Mouse (Mus musculus) midbrain, postnatal 0 days (tissue): Measurements from ENCODE around the gene Gdpd3. TPM values are rescaled to one million over a fixed set of nuclear protein-coding genes. Genes with fewer than 3 reads are reported as not detected.
"Not testable (repeated sequence)": the region's sequence is repeated elsewhere in the genome, so short reads cannot be mapped to it uniquely, and the experiment has no call there.

Source experiments
- ATAC-seq: fragments of 200-750 bp; cut with Nextera tagmentation; 2 replicates; pipeline ENCODE4 v1.8.0; 2017; ENCODE audit warnings: moderate number of reproducible peaks, mild to moderate bottlenecking, moderate TSS enrichment, moderate library complexity; ENCODE audit not compliant: low FRiP score
- DNase-seq: peaks from one replicate; pipeline ENCODE4 v3.0.0-alpha.2; 2015; ENCODE audit warnings: low spot score
- H3K27ac ChIP-seq: fragments of 300-500 bp; sonication (generic); 2 replicates; pipeline ENCODE4 v1.5.1; 2014; ENCODE audit warnings: low read depth, mild to moderate bottlenecking, low read length, mixed read lengths
- H3K27me3 ChIP-seq: fragments of 300-500 bp; sonication (generic); 2 replicates; pipeline ENCODE4 v1.6.1; 2014; ENCODE audit warnings: low read length, control low read depth, mixed read lengths; ENCODE audit not compliant: insufficient read depth
- H3K36me3 ChIP-seq: fragments of 300-500 bp; sonication (generic); 2 replicates; pipeline ENCODE4 v1.6.1; 2014; ENCODE audit warnings: low read length, control low read depth, mixed read lengths; ENCODE audit not compliant: insufficient read depth
- H3K4me1 ChIP-seq: fragments of 300-500 bp; sonication (generic); 2 replicates; pipeline ENCODE4 v1.6.1; 2014; ENCODE audit warnings: mild to moderate bottlenecking, control low read depth, antibody characterized with exemption, low read length, mixed read lengths; ENCODE audit not compliant: insufficient read depth
- H3K4me2 ChIP-seq: fragments of 300-500 bp; sonication (generic); 2 replicates; pipeline ENCODE4 v1.6.1; 2014; ENCODE audit warnings: low read depth, mild to moderate bottlenecking, low read length, mixed read lengths; ENCODE audit not compliant: poor library complexity, severe bottlenecking
- H3K4me3 ChIP-seq: fragments of 300-500 bp; sonication (generic); 2 replicates; pipeline ENCODE4 v1.5.1; 2014; ENCODE audit warnings: low read depth, mild to moderate bottlenecking, low read length, moderate library complexity
- H3K9ac ChIP-seq: fragments of 300-500 bp; sonication (generic); replicated peaks from 2 replicates; pipeline ENCODE4 v1.6.1; 2014; ENCODE audit warnings: mild to moderate bottlenecking, low read length, moderate library complexity, mixed read lengths; ENCODE audit not compliant: poor library complexity, severe bottlenecking
- H3K9me3 ChIP-seq: fragments of 300-500 bp; sonication (generic); 2 replicates; pipeline ENCODE4 v1.6.1; 2016; ENCODE audit warnings: low read length, control low read depth
- CTCF ChIP-seq: IDR thresholded peaks from 2 replicates; pipeline ENCODE4 v1.5.1; 2016; ENCODE audit warnings: antibody characterized with exemption, mild to moderate bottlenecking
- WGBS: fragments of 180-500 bp; shearing (Covaris S2); extraction: QIAGEN DNeasy Blood & Tissue Kit; methylation state at CpG from one replicate; pipeline ENCODE4 v1.1.7; 2014; 5-methylcytosine and 5-hydroxymethylcytosine counted together
- polyA plus RNA-seq: library from polyadenylated mRNA; unstranded; fragments of >200 nt; fragmentation: Nextera tagmentation; extraction: Ambion mirVana; gene quantifications from 2 replicates; pipeline ENCODE4 v1.2.1, GENCODE M21; 2015
- total RNA-seq: library from RNA; depleted of rRNA; stranded (reverse); fragments of >200 nt; gene quantifications from 2 replicates; pipeline ENCODE4 v1.2.3, GENCODE M21; 2014

The Gdpd3 gene
- total and polyA plus RNA-seq, 2 experiments from 2014 or later: 1.3 TPM; not detected in 1

- H3K4me2 ChIP-seq: no peak overlapping the region
- ATAC-seq: no peak
- no peak overlapping the region for H3K27ac ChIP-seq
Observed at GRCm38 (mm10) chr7:126775185-126775977, 9.2 kb downstream of the Gdpd3 start.

GRCm38 (mm10) chr7:126775978-126776234 lies 9.8 kb downstream of the Gdpd3 start:
- peak overlapping the region; percentile 10; the same call in 1 of the 2 replicates for H3K9ac ChIP-seq
- H3K9me3 ChIP-seq: no peaks in the 10 kb centered on the region
- ATAC-seq: no peak
- H3K4me2 ChIP-seq: peak overlapping the region; percentile 98
- H3K27me3 ChIP-seq: no peaks in the 10 kb centered on the region
- H3K4me1 ChIP-seq: peaks cover 8% of the 10 kb centered on the region
- peaks cover 4% of the 10 kb centered on the region; the same call in 1 of the 2 replicates for H3K36me3 ChIP-seq
- peak overlapping the region; percentile 81; the same call in 1 of the 2 replicates for H3K4me3 ChIP-seq
- no peak for DNase-seq
- WGBS: 65% methylated on average over 3 of the region's 3 CpGs
- no peak for TF ChIP-seq CTCF
- H3K27ac ChIP-seq: peak overlapping the region; percentile 72; the same call in 1 of the 2 replicates

More at GRCm38 (mm10) chr7:126775185-126775977, 9.2 kb downstream of the Gdpd3 start:
- Histone ChIP-seq H3K4me1 (peaks cover 7% of the 10 kb centered on the region), H3K4me3 (no peak overlapping the region), H3K9me3 (no peaks in the 10 kb centered on the region), H3K36me3 (peaks cover 7% of the 10 kb centered on the region; the same call in 1 of the 2 replicates), H3K27me3 (no peaks in the 10 kb centered on the region), H3K9ac (0 out of 2 replicates have a peak overlapping the region, but pooled peaks have one; percentile 10)
- DNase-seq: no peak
- WGBS: 85% methylated on average over 10 of the region's 10 CpGs
- peak; percentile 49 for TF ChIP-seq CTCF

GRCm38 (mm10) chr7:126776598-126777057 lies 10.5 kb downstream of the Gdpd3 start, which contains the start of gene Ypel3:
Gene Ypel3 (plus strand): TSS chr7:126776955.
- Histone ChIP-seq H3K4me3 (peak within 1 kb of the TSS; percentile 81), H3K36me3 (0 out of 2 replicates have a peak, but pooled peaks cover 2% of the 10 kb centered on the region), H3K27ac (peak within 1 kb of the TSS; percentile 72), H3K4me2 (peak within 1 kb of the TSS; percentile 98), H3K4me1 (peaks cover 13% of the 10 kb centered on the region), H3K27me3 (no peaks in the 10 kb centered on the region), H3K9ac (peak within 1 kb of the TSS; percentile 96), H3K9me3 (no peaks in the 10 kb centered on the region)
- 0 out of 2 replicates have a peak, but pooled peaks have one; percentile 4 for TF ChIP-seq CTCF
- DNase-seq: peak; percentile 94
- WGBS: 0% methylated on average over 26 of the region's 37 CpGs
- peak; percentile 89 for ATAC-seq

GRCm38 (mm10) chr7:126777476-126777875 lies 11.3 kb downstream of the Gdpd3 start:
- Histone ChIP-seq H3K27ac (peak overlapping the region; percentile 72), H3K4me3 (peak overlapping the region; percentile 81), H3K4me1 (peaks cover 13% of the 10 kb centered on the region)

GRCm38 (mm10) chr7:126778147-126778546 lies 12.0 kb downstream of the Gdpd3 start:
- Histone ChIP-seq H3K9me3 (no peaks in the 10 kb centered on the region), H3K27ac (0 out of 2 replicates have a peak overlapping the region, but pooled peaks have one; percentile 72), H3K36me3 (0 out of 2 replicates have a peak, but pooled peaks cover 2% of the 10 kb centered on the region), H3K9ac (no peak overlapping the region; the same call in 1 of the 2 replicates), H3K4me3 (no peak overlapping the region; the same call in 1 of the 2 replicates), H3K4me2 (peak overlapping the region; percentile 98; the same call in 1 of the 2 replicates), H3K4me1 (peaks cover 13% of the 10 kb centered on the region), H3K27me3 (no peaks in the 10 kb centered on the region)
- no peak for TF ChIP-seq CTCF
- 80% methylated on average over 3 of the region's 3 CpGs for WGBS
- DNase-seq: no peak
- no peak for ATAC-seq

More at GRCm38 (mm10) chr7:126777476-126777875, 11.3 kb downstream of the Gdpd3 start:
- 31% methylated on average over 7 of the region's 10 CpGs for WGBS
- TF ChIP-seq CTCF: no peak
- 0 out of 2 replicates have a peak, but pooled peaks cover 2% of the 10 kb centered on the region for H3K36me3 ChIP-seq
- H3K27me3 ChIP-seq: no peaks in the 10 kb centered on the region
- H3K9me3 ChIP-seq: no peaks in the 10 kb centered on the region
- peak overlapping the region; percentile 96 for H3K9ac ChIP-seq
- ATAC-seq (no peak), DNase-seq (no peak)
- H3K4me2 ChIP-seq: peak overlapping the region; percentile 98

GRCm38 (mm10) chr7:126779101-126779500 lies 13.0 kb downstream of the Gdpd3 start:
- H3K9me3 ChIP-seq, ATAC-seq, H3K4me3 ChIP-seq, H3K27me3 ChIP-seq, H3K27ac ChIP-seq, H3K9ac ChIP-seq, DNase-seq, H3K4me2 ChIP-seq, H3K36me3 ChIP-seq: not testable (repeated sequence)
- WGBS: 92% methylated on average over 7 of the region's 7 CpGs
- H3K4me1 ChIP-seq: peaks cover 13% of the 10 kb centered on the region
